Mouse (Mus musculus) CD4-positive, CD25-positive, alpha-beta regulatory T cell (primary cell): ENCODE measurements around the gene Gm9887. TPM values are rescaled to one million over a fixed set of nuclear protein-coding genes. Genes with fewer than 3 reads are reported as not detected.

Experiments used
- polyA plus RNA-seq: library from polyadenylated mRNA; unstranded; fragments of 100-300 nt; shearing (Covaris generic); gene quantifications from one replicate; pipeline ENCODE4 v1.2.1, GENCODE M21; 2017

The Gm9887 gene
- polyA plus RNA-seq: 6.1 TPM

DNA sequence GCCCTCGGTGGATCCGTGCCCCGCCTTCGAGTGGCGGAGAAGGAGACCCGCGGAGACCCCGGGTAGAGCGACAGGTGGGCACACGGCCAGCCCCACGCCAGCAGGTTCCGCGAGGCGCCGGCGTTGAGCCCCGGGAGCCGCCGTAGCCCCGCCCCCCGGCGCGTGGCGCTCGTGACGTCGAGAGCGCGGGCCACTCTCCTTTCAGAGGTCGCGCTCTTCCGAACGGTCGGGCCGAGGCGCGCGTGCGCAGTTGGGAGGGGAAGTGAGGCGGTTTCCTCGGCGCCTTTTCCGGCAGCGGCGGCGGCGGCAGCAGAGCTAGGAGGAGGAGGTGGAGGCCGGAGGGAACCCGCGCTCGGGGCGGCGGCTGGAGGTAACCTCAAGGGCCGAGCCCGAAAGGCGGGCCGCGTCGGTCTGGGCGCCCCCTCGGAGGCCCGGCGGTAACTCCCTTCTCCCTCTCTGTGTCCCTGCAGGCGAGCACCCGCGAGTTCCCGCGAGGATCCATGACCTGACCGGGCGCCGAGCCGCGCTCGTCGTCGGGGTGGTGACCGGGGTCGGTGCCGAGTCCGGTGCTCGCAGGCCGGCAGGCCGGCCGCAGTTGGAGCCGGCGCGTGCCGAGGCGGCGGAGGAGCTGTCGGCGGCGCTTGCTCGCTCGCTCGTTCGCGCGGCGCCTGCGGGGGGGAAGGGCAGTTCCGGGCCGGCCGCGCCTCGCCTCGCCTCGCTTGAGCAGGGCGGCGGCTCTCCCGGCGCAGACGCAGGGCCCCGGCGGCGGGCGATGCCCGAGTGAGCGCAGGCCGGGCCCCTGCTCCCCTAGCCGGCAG lies at the start of gene Gm9887, which contains the start of gene Arf6:
Gm9887 (minus strand) TSS at position 605 of the 818 bp plus-strand sequence.
Arf6 (plus strand) TSS at position 297 of the 818 bp plus-strand sequence.

DNA sequence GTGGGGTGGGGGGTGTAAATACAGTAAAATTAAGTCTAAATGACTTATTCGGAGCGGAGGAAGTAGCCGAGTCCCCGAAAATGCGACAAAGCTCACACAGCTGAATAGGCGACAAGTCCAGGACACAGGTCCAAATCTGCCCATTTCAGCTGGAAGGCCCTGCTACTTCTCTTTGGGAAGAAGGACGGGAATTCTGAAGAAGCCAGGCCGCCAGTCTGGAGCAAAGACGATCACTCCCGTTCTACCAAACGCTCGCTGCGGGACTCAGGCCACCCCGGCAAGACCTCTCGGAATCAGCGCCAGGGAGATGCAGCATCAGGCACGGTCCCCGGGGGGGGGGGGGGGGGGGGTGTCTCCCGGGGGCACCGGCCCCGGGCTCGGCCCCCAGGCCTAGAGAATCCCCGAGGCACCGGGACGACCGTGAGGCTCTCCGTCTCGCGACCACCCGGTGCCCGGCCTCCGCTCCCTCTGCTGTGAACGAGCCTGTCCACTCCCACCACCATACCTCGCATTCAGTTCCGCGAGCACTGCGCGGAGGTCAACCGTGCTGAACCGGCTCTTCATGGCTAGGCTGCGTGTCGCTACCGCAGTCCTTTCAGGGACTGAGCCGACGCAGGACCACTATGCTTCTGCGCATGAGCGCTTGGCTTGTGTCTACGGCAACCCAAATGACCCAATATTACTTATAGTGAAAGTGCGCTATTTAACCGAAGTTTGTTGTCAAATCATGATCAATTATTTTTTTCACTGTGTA lies 15.5 kb downstream of the Gm9887 start, which contains the start of gene Nemf:
Nemf (minus strand) TSS at position 620 of the 754 bp plus-strand sequence.

Other genes with a start within 250 kb of the Gm9887 start
- 1,962 TPM for gene Rps29, start 213.3 kb downstream of the Gm9887 start, polyA plus RNA-seq
- gene Lrr1, start 203.6 kb downstream of the Gm9887 start, polyA plus RNA-seq: 0.73 TPM
- 387 TPM for gene Rpl36al, start 188.4 kb downstream of the Gm9887 start, polyA plus RNA-seq
- 79.7 TPM for gene Mgat2, start 188.3 kb downstream of the Gm9887 start, polyA plus RNA-seq
- gene Gm49383, start 175.4 kb downstream of the Gm9887 start, polyA plus RNA-seq: 15.1 TPM
- 8.3 TPM for gene Dnaaf2, start 174.0 kb downstream of the Gm9887 start, polyA plus RNA-seq
- gene Gm49384, start 168.2 kb downstream of the Gm9887 start, polyA plus RNA-seq: 17.8 TPM
- gene Pole2, start 144.3 kb downstream of the Gm9887 start, polyA plus RNA-seq: 8.8 TPM
- 40.0 TPM for gene Klhdc1, start 131.3 kb downstream of the Gm9887 start, polyA plus RNA-seq
- gene Klhdc2, start 75.8 kb downstream of the Gm9887 start, polyA plus RNA-seq: 59.0 TPM
- gene Nemf, start 15.3 kb downstream of the Gm9887 start, polyA plus RNA-seq: 123 TPM
- gene Arf6, start 308 bp downstream of the Gm9887 start, polyA plus RNA-seq: 343 TPM
- gene Vcpkmt, start 210.6 kb upstream of the Gm9887 start, polyA plus RNA-seq: 5.3 TPM